Mouse (Mus musculus): ENCODE data around the gene Sept5. TPM values are rescaled to one million over a fixed set of nuclear protein-coding genes. Genes with fewer than 3 reads are reported as not detected.

Sept5 gene
- polyA plus RNA-seq, 1 experiment = 3.1 TPM

- no peak for TF ChIP-seq POLR2A (IDR thresholded peaks at IDR 0.05; ENCODE audit: low read depth, low read length)
- no peak for TF ChIP-seq CTCF (conservative IDR thresholded peaks at IDR 0.05; ENCODE audit: insufficient read depth, insufficient read length, low read depth, low read length)
Observed at GRCm38 (mm10) chr16:18584901-18585510, 44.7 kb downstream of the Sept5 start.

GRCm38 (mm10) chr16:18583673-18584357, 45.9 kb downstream of the Sept5 start:
- H3K4me3 ChIP-seq (ENCODE audit: insufficient read depth, low read depth, low read length) = no peak overlapping the region
- no peak overlapping the region for H3K27ac ChIP-seq (ENCODE audit: insufficient read depth, low read depth, low read length)
- no peaks in the 10 kb centered on the region for H3K4me1 ChIP-seq (ENCODE audit: control insufficient read depth, insufficient read depth, low read length)
- 69% methylated on average over 10 of the region's 10 CpGs for WGBS
- H3K36me3 ChIP-seq (ENCODE audit: control insufficient read depth, insufficient read depth, low read length) = no peaks in the 10 kb centered on the region
- no peak for DNase-seq
- peaks cover 10% of the 10 kb centered on the region for H3K27me3 ChIP-seq (replicated peaks; ENCODE audit: control insufficient read depth, insufficient read depth, low read length)
- TF ChIP-seq CTCF (conservative IDR thresholded peaks at IDR 0.05; ENCODE audit: insufficient read depth, insufficient read length, low read depth, low read length) = no peak
- TF ChIP-seq POLR2A (IDR thresholded peaks at IDR 0.05; ENCODE audit: low read depth, low read length) = no peak

More at GRCm38 (mm10) chr16:18584901-18585510, 44.7 kb downstream of the Sept5 start:
- Histone ChIP-seq H3K4me3 (ENCODE audit: insufficient read depth, low read depth, low read length) (no peak overlapping the region), H3K36me3 (ENCODE audit: control insufficient read depth, insufficient read depth, low read length) (no peaks in the 10 kb centered on the region), H3K27ac (ENCODE audit: insufficient read depth, low read depth, low read length) (no peak overlapping the region), H3K27me3 (replicated peaks; ENCODE audit: control insufficient read depth, insufficient read depth, low read length) (peaks cover 10% of the 10 kb centered on the region), H3K4me1 (ENCODE audit: control insufficient read depth, insufficient read depth, low read length) (no peaks in the 10 kb centered on the region)
- DNase-seq = no peak
- WGBS = 74% methylated on average over 10 of the region's 10 CpGs

GRCm38 (mm10) chr16:18583169-18583568, 46.6 kb downstream of the Sept5 start:
- 67% methylated on average over 10 of the region's 10 CpGs for WGBS
- H3K4me3 ChIP-seq (ENCODE audit: insufficient read depth, low read depth, low read length) = no peak overlapping the region
- no peaks in the 10 kb centered on the region for H3K36me3 ChIP-seq (ENCODE audit: control insufficient read depth, insufficient read depth, low read length)
- DNase-seq = no peak
- peaks cover 10% of the 10 kb centered on the region for H3K27me3 ChIP-seq (replicated peaks; ENCODE audit: control insufficient read depth, insufficient read depth, low read length)
- H3K27ac ChIP-seq (ENCODE audit: insufficient read depth, low read depth, low read length) = no peak overlapping the region
- TF ChIP-seq POLR2A (IDR thresholded peaks at IDR 0.05; ENCODE audit: low read depth, low read length) (no peak), CTCF (conservative IDR thresholded peaks at IDR 0.05; ENCODE audit: insufficient read depth, insufficient read length, low read depth, low read length) (no peak)
- H3K4me1 ChIP-seq (ENCODE audit: control insufficient read depth, insufficient read depth, low read length) = no peaks in the 10 kb centered on the region

GRCm38 (mm10) chr16:18582426-18583148, 47.2 kb downstream of the Sept5 start:
- Histone ChIP-seq H3K27ac (ENCODE audit: insufficient read depth, low read depth, low read length) (no peak overlapping the region), H3K36me3 (ENCODE audit: control insufficient read depth, insufficient read depth, low read length) (no peaks in the 10 kb centered on the region), H3K4me1 (ENCODE audit: control insufficient read depth, insufficient read depth, low read length) (no peaks in the 10 kb centered on the region), H3K27me3 (replicated peaks; ENCODE audit: control insufficient read depth, insufficient read depth, low read length) (peaks cover 10% of the 10 kb centered on the region), H3K4me3 (ENCODE audit: insufficient read depth, low read depth, low read length) (peak overlapping the region; percentile 36; the same call in 1 of the 2 replicates)
- TF ChIP-seq CTCF (conservative IDR thresholded peaks at IDR 0.05; ENCODE audit: insufficient read depth, insufficient read length, low read depth, low read length) (no peak), POLR2A (IDR thresholded peaks at IDR 0.05; ENCODE audit: low read depth, low read length) (no peak)
- 10% methylated on average over 67 of the region's 67 CpGs for WGBS
- DNase-seq = no peak

- Histone ChIP-seq H3K36me3 (ENCODE audit: control insufficient read depth, insufficient read depth, low read length) (no peaks in the 10 kb centered on the region), H3K27ac (ENCODE audit: insufficient read depth, low read depth, low read length) (no peak overlapping the region), H3K4me1 (ENCODE audit: control insufficient read depth, insufficient read depth, low read length) (no peaks in the 10 kb centered on the region), H3K27me3 (replicated peaks; ENCODE audit: control insufficient read depth, insufficient read depth, low read length) (peaks cover 10% of the 10 kb centered on the region), H3K4me3 (ENCODE audit: insufficient read depth, low read depth, low read length) (peak overlapping the region; percentile 36)
- TF ChIP-seq POLR2A (IDR thresholded peaks at IDR 0.05; ENCODE audit: low read depth, low read length) (no peak), CTCF (conservative IDR thresholded peaks at IDR 0.05; ENCODE audit: insufficient read depth, insufficient read length, low read depth, low read length) (no peak)
- DNase-seq = peak; percentile 15
- 2% methylated on average over 65 of the region's 66 CpGs for WGBS
Observed at GRCm38 (mm10) chr16:18581623-18582205, 48.0 kb downstream of the Sept5 start.

- Histone ChIP-seq H3K27me3 (replicated peaks; ENCODE audit: control insufficient read depth, insufficient read depth, low read length) (peaks cover 10% of the 10 kb centered on the region), H3K36me3 (ENCODE audit: control insufficient read depth, insufficient read depth, low read length) (no peaks in the 10 kb centered on the region), H3K27ac (ENCODE audit: insufficient read depth, low read depth, low read length) (no peak overlapping the region), H3K4me3 (ENCODE audit: insufficient read depth, low read depth, low read length) (no peak overlapping the region), H3K4me1 (ENCODE audit: control insufficient read depth, insufficient read depth, low read length) (no peaks in the 10 kb centered on the region)
- 21% methylated on average over 21 of the region's 21 CpGs for WGBS
- TF ChIP-seq CTCF (conservative IDR thresholded peaks at IDR 0.05; ENCODE audit: insufficient read depth, insufficient read length, low read depth, low read length) (no peak), POLR2A (IDR thresholded peaks at IDR 0.05; ENCODE audit: low read depth, low read length) (no peak)
- no peak for DNase-seq
Observed at GRCm38 (mm10) chr16:18581050-18581622, 48.6 kb downstream of the Sept5 start.
